Mouse (Mus musculus): Measurements from ENCODE around the gene Klhl29.

The Klhl29 gene

DNA sequence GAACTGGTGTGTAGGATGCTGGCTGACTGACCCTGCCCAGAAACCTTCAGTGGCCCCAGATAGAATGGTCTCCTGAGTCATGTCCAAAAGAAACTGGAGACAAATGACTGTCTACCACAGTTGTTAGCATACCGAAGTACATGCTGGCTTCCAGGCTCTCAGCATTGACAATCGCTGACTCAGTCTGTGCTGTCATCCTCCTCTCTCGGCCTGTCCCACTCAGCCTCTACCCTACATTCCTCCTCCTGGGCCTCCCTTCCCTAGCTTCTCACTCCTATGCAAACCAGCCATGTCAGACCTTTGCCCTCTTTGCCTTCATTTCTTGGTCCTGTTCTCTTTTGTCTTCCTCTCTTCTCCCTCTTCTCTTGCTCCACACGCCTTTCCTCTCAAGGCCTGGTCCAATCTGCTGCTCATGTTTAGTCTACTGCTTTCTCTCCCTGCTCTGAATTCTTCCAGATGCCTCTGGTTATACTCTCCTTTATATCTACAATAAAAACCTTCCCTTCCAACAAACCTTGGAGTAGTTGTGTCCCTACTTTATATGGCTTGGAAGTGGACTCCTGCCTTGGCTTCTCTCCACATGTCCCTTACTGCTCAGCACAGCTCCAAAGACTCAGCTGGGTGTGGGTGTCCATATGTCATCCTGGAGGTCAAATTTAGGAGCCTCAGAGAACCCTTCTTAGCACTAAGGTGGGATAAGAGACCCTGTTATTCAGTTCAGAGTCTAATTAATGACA, 121.1 kb downstream of the Klhl29 start:
- DNase-seq (ENCODE audit: low read depth, low spot score): no peak

DNA sequence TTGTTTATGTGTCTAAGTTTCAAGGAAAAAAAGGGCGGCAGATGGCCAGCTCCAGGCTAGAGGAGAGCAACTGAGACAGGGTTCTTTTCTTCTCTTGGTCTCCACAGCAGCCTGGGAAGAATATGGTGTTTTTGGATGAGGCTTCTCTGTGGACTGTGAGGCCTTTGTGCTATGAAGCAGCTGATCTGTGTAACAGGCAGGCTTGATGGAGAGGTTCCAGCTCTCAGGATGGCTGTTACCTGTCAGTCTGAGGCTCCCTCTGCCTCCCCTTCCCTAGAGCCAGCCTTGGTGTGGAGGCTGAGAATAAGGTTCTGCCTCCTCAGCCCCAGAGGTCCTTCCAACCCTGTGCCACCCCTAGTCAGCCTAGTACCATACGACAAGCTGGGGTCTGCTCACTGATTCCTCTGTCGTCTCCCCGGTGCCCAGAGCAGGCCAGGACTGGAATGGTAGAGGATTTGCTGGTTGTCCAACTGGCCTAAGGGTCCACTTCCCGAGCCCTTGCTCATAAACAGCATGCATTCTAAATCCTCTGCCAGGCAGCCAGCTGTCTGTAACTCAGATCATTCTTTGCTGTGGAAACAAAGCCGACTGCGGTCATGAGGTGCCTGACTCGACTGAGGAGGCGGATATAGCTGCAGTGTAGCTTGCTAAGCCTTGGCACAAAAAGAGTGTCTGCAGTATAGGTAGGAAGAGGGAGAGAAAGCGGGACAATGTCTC, 122.0 kb downstream of the Klhl29 start:
- DNase-seq (ENCODE audit: low read depth, low spot score): no peak

DNA sequence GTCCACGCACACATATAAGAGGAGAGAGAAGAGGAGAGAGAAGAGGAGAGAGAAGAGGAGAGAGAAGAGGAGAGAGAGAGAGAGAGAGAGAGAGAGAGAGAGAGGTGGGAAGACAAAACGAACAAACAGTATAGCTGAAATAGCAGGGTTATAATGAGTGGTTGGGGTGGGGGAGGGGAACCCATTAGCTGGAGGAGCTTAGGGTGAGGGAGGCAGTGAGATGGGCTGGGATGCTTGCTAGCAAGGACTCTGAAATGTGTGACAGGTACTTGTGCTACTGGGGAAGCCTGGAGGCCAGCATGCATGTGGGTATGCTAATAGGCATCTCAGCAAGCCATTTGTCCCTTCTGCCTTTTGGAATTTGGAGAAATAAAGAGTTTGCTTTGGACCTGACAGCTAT, 122.9 kb downstream of the Klhl29 start:
- DNase-seq (ENCODE audit: low read depth, low spot score): no peak

DNA sequence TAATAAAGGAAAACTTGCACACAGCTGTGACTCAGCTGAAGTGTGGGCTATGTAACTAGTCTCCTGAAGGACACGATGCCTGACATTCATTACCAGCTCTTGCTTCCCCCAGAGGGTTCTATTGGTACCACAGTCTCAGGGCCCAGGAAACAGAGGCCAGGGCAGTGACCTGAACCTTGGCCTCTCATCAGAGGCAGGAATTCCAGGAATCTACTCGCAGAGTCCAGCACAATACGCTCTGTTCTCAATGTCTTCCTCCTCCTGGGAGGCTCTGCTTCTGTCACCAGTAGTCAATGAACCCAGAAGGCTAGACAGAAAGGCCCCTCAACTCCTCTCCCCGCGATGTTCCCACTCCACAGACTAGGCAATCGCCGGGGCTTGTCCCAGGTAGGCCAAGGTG, 125.4 kb downstream of the Klhl29 start:
- DNase-seq (ENCODE audit: low read depth, low spot score): no peak

DNA sequence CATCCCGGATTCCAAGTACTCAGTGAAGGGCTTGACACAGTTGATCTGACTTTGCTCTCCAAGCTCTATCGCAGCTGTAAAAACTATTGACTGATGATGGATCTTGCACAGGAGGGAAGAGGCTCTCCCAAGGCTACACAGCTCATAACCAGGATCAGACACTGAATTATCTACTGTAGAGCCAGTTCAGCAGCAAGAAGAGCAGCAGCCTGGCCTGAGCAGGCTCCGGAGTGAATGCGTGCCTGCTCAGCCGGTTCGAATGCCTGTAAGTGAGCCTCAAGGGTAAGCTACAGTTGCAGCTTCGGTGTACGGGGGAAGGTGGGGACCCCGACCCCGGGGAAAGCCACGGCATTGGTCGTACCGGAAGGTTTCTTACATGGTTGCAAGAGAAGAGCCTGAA, 126.4 kb downstream of the Klhl29 start:
- DNase-seq (ENCODE audit: low read depth, low spot score): no peak

DNA sequence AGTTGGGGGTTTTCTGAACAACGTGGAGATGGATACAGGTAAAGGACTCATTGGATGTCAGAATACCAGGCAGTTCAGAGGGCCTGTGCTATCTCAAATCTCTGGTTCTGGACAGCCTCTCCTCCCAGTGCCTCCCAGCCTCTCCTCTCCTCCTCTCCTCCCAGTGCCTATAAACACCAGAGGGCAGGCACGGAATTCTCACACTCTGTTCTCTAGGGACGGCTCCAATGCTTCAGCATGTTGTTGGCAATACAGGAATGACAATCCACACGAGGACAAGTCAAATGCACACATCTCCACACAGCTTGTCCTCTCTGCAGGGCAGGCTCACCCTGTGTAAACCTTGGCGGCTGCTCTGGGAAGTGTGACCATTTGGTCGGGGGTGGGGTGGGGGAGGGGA, 128.0 kb downstream of the Klhl29 start:
- DNase-seq (ENCODE audit: low read depth, low spot score): no peak

DNA sequence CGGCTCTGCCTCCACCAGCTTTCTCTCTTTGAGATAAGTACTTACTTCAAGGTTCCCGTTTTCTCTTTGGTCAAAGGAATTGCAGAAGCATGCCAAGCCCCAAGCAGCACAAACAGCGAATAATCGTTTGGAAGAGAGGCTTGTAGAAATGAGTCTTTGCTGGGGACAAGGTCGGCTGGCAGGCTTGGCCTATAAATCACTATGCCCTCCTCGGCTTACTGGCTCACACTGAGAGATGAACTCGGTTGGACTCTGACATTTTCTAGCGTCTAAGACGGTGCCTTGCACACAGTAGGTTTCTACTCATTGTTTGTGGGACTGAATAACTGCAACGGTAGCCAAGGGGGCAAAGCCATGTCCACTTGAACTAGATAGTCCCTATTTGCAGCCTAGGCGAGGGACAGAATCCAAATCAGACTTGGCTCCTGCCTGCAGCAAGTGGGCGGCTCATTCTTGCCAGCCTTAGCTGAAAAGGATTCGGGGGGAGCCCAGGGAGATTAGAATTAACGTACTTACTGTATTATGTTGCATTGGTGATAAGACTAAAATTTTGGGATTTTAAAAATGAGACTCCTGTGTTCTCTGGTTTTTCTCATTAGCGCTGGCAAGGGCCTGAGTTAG, 128.7 kb downstream of the Klhl29 start:
- no peak for DNase-seq (ENCODE audit: low read depth, low spot score)

DNA sequence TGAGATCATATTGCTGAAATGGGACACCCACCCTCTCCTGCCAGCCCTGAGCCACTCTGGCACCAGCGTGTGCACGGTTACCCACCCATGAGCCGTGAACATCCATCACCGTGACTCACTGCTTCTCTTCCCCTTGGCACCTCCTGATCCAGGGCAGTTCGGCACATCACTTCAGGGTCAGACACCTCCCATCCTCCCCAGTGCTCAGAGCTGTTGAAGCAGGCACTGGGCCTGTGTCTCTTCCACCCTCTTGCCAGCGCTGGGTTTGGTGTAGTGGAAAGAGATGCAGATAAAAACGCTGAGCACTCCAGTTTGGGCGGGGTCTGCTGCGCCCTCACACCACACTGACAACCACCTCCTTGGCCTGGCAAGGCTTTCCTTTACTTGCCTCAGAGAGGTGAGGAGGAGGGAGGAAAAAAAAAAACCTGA, 129.3 kb downstream of the Klhl29 start:
- DNase-seq (ENCODE audit: low read depth, low spot score): no peak

DNA sequence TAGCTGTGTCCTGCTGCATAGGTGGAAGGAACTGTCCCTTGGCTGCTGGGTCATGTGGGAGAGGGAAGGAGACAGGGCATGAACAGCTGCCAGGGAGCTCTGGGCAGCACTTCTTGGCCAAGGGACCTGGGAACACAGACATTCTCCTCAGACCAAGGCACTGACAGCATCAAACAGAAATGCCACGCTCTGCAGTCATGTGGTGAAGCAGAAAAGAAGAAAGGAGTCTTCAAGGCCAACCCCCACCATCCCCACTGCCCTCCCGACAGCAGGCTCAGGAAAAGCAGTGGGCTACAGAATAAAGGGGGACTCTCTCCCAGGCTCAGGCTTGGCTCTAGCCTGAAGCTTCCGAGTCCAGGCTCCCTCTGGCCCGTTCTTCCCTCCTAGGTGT, 130.3 kb downstream of the Klhl29 start:
- no peak for DNase-seq (ENCODE audit: low read depth, low spot score)

DNA sequence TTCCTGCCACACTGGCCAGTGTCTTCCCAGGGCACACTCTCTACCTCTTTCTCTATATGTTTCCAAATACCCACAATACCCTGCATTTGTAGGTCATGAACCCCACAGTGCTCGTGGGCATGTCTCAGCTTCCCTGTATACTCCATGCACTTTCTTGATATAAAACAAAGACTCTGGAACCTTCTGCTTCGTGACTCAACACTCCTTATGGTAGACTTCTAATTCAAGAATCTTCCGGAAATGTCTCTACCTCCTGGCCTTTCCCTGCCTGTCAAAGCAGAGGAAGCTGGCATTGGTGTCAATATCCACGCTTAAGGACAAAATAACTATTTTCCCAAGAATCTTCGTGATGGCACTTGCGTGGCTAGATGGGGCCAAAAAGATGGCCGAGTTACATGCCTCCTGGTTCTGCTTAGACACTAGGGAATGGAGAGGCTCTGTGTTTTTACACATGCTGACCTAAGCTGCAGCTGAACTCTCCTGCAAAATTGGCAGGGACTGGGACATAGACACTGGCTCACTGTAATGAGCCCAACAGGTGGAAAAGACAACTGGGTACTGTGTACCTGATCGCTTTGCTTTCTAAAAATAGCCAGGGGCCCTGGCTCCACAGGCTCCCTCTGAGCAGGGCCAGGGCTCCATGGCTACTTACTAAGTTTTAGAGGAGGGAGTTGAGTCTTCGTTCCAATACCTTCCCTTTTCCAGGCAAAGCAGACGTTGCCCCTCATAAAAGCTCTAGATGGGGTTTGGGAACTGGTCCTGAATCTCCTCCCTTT, 130.9 kb downstream of the Klhl29 start:
- no peak for DNase-seq (ENCODE audit: low read depth, low spot score)

DNA sequence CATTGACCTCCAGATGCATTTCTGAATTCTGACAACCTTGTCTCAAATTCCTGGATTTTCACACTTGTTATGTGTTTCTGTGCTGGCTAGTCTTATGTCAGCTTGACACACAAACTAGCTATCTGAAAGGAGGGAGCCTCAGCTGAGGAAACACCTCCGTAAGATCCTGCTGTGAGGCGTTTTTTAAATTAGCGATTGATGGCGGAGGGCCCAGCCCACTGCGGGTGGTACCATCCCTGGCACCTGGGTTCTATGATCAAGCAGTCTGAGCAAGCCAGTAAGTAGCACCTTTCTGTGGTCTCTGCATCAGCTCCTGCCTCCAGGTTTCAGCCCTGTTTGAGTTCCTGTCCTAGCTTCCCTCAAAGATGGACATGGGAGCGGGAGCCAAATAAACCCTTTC, 131.6 kb downstream of the Klhl29 start:
- no peak for DNase-seq (ENCODE audit: low read depth, low spot score)

DNA sequence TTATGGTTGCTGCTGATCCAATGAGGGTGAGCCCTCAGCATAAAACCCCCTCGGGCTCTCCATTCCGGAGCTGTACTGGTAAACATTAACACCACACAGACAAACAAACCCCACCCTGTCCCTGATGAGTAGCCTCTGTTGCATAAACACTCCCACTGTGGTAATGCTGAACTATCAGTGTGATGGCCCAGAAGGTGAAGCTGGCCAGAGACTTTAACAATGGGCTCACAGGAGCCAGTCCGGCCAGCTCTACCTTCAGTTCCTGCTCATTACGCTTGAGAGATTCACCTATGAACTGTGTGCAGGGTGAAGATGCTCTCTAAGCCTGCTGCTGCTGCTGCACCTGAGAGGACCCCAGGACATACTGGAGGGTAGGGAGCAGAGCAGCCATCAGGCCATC, 132.0 kb downstream of the Klhl29 start:
- DNase-seq (ENCODE audit: low read depth, low spot score): no peak

DNA sequence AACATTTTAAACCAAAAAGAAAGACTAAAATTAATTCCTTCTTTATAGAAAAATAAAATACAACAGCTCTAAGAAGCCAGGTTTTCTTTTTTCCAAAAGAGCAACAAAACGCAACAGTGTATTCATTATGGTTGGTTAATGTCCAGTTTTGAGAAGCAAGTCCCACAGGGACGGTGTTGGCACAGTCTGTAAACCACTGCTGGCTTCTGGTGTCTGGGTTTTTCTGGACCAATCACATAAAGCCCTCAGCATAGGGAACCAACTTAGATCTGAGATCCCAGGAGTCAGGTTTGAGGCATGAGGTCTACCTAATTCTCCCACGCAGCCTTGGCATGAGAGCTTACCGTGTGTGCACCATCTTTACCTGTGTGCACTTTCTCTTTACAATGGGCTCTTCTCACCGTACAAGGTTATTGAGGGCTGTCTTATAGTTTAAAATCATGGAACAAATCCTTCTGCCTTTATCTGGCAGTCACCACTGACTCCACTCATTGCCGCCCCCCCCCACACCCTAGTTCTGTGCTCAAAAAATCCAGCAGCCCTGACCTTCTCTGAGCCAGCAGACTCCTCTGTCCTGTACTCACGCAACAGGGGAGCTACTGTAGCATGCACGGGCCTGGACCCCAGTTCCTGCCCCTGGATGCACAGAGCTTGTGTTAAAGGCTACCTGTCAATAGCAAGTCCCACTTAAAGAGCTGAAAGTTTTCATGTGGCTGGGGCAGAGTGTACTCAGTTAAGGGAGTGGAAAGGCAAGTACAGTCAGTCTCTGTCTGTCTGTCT, 132.7 kb downstream of the Klhl29 start:
- DNase-seq (ENCODE audit: low read depth, low spot score): no peak

DNA sequence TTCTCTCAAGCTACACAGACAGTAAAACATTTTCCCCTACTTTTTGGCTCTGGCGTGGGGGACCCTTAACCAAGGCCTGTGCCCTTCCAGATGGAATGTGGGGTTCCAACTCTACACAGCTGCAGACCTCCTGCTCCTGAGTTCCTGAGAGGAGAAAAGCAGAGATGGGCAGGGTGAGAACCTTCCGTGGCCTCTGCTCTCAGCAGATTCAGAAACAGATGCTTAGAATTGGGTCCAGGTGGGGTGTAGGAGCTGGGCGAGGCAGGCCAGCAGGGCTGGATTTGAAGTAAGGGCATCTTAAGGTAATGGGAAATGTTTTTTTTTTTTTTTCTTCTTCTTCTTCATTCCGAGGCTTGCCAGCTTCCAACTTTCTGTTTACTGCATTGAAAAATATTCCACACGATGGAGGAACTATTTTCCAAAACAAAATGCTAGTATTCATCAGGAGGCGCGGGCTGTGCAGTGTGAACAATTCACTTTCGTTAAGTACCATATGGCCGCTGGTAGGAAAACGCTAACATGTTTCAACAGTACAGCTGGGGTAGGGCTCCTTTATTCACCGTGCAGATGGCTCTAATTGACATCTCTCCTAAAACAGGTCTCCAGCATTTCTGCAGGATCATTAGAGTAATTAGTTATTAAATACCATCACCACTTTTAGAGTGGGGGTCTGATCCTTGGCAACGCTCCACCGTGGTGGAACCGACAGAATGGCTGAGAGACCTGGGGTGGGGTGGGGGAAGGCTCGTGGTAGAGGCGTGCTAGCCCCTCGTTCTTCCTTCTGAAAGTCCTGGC, 135.8 kb downstream of the Klhl29 start:
- no peak for DNase-seq (ENCODE audit: low read depth, low spot score)

DNA sequence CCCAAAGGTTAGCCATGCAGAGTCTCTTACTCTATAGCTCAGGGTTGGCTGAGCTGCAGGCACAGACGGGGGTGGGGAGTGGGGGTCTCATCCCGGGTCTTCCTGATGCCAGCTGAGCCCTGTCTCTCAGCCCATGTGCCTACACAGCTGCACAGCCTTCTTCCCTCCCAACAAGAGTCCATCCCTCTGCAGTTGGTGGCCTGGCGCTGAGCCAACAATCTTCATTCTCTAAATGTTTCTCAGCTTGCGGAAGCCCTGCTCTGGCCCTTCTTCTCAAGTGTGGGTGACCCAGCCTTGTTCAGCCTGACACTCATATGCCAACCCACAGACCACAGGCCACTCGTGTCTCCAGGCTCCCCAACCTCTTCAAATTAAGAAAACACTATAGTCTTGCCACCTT, 138.4 kb downstream of the Klhl29 start:
- no peak for DNase-seq (ENCODE audit: low read depth, low spot score)

DNA sequence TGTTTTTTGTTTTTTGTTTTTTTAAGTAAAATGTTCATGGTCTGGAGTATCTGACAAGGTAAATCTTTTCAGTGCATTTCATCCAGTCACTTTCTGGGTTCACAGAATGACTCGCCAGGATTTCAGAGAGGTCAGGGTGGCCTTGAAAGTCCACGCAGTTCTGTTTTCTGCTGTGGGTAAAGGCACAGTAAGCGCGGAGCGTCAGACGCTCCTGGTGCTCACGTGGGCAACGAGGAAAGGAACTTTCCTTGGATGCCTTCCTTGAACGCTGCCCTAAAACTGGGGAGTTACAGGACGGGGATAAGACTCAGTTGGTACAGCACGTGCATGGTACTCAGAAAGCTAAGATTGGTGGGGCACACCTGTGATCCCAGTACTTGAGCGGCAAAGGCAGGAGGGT, 139.9 kb downstream of the Klhl29 start:
- no peak for DNase-seq (ENCODE audit: low read depth, low spot score)

DNA sequence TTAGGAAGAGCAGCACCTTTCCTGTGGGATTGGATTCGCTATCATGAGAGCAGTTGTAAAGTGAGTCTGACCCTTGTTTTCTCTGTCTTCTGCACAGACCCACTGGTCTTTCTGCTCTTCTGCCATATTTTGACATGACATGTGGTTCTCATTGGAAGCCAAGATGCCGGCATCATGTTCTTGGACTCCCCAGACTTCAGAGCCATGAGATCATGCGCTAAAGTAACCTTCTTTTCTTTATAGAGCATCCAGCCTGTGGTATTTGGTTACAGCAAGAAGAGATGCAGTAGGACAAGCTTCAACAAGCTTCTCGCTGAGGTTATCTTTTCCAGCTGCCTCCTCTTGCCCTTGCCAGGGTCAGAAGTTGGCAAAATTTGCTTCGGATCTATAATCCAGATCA, 145.0 kb downstream of the Klhl29 start:
- DNase-seq (ENCODE audit: low read depth, low spot score): no peak

DNA sequence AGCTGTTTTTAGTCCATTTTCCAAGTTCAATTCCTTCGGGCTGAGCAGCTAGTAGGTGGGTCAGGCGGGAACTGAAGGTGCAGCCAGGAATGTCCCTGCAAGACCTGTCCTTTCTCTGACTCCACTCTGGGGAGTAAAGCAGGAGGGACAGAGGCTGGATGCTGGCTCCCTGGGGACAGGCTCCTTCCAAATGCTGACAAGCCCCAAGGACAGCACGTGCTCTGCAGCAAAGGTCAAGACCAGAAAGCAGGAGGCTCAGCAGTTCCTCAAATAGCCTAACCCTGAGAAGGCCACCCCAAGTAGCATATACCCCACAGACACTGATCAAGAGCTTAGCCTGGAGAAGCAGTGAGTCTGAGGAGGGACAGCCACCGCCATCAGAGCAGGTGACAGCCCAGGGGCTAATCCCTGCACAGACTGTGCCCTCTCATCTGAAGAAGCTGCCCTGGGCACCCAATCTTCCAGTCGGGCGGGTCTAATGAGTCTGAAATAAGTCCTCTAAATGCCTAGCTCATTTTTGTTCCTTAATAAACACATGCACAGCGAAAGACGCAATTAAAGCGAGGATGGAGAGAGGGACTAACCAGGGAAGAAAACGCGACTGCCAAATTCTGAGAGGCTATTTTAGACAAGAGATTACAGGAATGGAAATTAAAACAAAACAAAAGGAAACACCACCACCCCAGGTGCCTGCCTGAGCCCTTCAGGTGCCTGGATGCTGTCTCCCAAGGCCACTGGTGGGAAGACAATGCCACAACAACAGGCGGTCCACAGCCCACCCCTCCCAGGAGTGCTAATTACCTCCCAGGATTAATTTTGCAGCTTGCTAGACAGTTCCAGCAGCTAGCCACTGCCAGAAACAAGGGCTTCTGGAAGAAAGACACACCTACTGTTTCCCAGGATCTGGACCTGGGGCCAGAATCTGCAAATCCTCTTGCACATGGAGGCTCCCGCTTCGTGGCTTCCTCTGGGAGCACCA, 148.5 kb downstream of the Klhl29 start:
- DNase-seq (ENCODE audit: low read depth, low spot score): no peak

DNA sequence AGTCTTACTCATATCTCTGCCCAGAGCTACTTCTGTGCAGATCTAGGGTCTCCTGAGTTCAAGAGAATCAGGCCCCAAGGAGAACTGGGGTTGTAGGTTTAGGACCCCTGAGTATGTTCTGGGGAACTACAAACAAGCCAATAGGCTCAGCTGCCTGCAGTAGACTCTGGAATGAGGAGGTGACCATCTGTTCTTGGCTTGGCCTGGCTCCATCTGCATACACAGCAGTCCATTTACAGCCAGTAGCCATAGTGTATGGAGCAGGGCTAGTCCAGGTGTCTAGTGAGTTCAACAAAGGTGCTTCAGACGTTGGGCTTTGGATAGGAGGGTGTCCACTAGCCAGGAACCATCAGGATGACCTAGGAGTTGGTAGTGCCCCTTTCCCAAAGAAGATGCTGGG, 151.9 kb downstream of the Klhl29 start:
- DNase-seq (ENCODE audit: low read depth, low spot score): no peak
